Mouse (Mus musculus) embryonic facial prominence, embryonic 12.5 days (tissue): Measurements from ENCODE around the gene Fbxl20. TPM values are rescaled to one million over a fixed set of nuclear protein-coding genes. Genes with fewer than 3 reads are reported as not detected.
"Not testable (repeated sequence)": the region's sequence is repeated elsewhere in the genome, so short reads cannot be mapped to it uniquely, and the experiment has no call there.

Experiments
- ATAC-seq: fragments of 200-750 bp; cut with Nextera tagmentation; 2 replicates; pipeline ENCODE4 v1.8.0; 2017; ENCODE audit not compliant: insufficient number of reproducible peaks, insufficient read depth, low FRiP score, low TSS enrichment
- H3K27ac ChIP-seq: fragments of 300-500 bp; sonication (generic); 2 replicates; pipeline ENCODE4 v1.5.1; 2016; ENCODE audit warnings: mild to moderate bottlenecking
- H3K27me3 ChIP-seq: fragments of 300-500 bp; sonication (generic); 2 replicates; pipeline ENCODE4 v1.6.1; 2016; ENCODE audit warnings: mild to moderate bottlenecking, moderate library complexity
- H3K36me3 ChIP-seq: fragments of 300-500 bp; sonication (generic); 2 replicates; pipeline ENCODE4 v1.6.1; 2016; ENCODE audit warnings: mild to moderate bottlenecking
- H3K4me1 ChIP-seq: fragments of 300-500 bp; sonication (generic); 2 replicates; pipeline ENCODE4 v1.6.1; 2016
- H3K4me2 ChIP-seq: fragments of 300-500 bp; sonication (generic); replicated peaks from 2 replicates; pipeline ENCODE4 v1.6.1; 2016; ENCODE audit warnings: mild to moderate bottlenecking, moderate library complexity
- H3K4me3 ChIP-seq: fragments of 300-500 bp; sonication (generic); 2 replicates; pipeline ENCODE4 v1.5.1; 2016; ENCODE audit warnings: mild to moderate bottlenecking
- H3K9ac ChIP-seq: fragments of 300-500 bp; sonication (generic); 2 replicates; pipeline ENCODE4 v1.6.1; 2016; ENCODE audit warnings: mild to moderate bottlenecking, moderate library complexity
- H3K9me3 ChIP-seq: fragments of 300-500 bp; sonication (generic); 2 replicates; pipeline ENCODE4 v1.6.1; 2016; ENCODE audit warnings: mild to moderate bottlenecking, moderate library complexity
- WGBS: fragments of 180-500 bp; shearing (Covaris S2); methylation state at CpG from one replicate; pipeline ENCODE4 v1.1.7; 2016; 5-methylcytosine and 5-hydroxymethylcytosine counted together
- polyA plus RNA-seq: library from polyadenylated mRNA; unstranded; fragments of >200 nt; fragmentation: Nextera tagmentation; extraction: Ambion mirVana; gene quantifications from 2 replicates; pipeline ENCODE4 v1.2.1, GENCODE M21; 2016

The Fbxl20 gene
- 25.9 and 30.6 TPM in 2 replicates for polyA plus RNA-seq

- Histone ChIP-seq H3K4me1 (peaks cover 13% of the 10 kb centered on the region), H3K9ac (peak within 1 kb of the TSS; percentile 91), H3K4me3 (peak within 1 kb of the TSS; percentile 76), H3K9me3 (no peaks in the 10 kb centered on the region), H3K27ac (peak within 1 kb of the TSS; percentile 88), H3K4me2 (peak within 1 kb of the TSS; percentile 78), H3K36me3 (0 out of 2 replicates have a peak, but pooled peaks cover 5% of the 10 kb centered on the region), H3K27me3 (no peaks in the 10 kb centered on the region)
- ATAC-seq = peak; percentile 83
- under 1% methylated on average over 54 of the region's 65 CpGs for WGBS
Observed at GRCm38 (mm10) chr11:98149786-98150624, at the start of gene Fbxl20. Fbxl20 (minus strand) TSS chr11:98150403.

GRCm38 (mm10) chr11:98192901-98193805 is 43.0 kb upstream of the Fbxl20 start, which contains the start of gene Med1:
Med1 (minus strand) TSS chr11:98193293.
- Histone ChIP-seq H3K27me3 (no peaks in the 10 kb centered on the region), H3K36me3 (peaks cover 21% of the 10 kb centered on the region), H3K4me1 (peaks cover 12% of the 10 kb centered on the region), H3K9me3 (no peaks in the 10 kb centered on the region), H3K9ac (peak within 1 kb of the TSS; percentile 80), H3K27ac (peak within 1 kb of the TSS; percentile 95), H3K4me2 (peak within 1 kb of the TSS; percentile 59), H3K4me3 (peak within 1 kb of the TSS; percentile 82)
- under 1% methylated on average over 53 of the region's 53 CpGs for WGBS
- ATAC-seq = peak; percentile 91

- Histone ChIP-seq H3K27ac (no peak overlapping the region), H3K36me3 (peaks cover 39% of the 10 kb centered on the region), H3K9me3 (no peaks in the 10 kb centered on the region), H3K4me1 (peaks cover 12% of the 10 kb centered on the region), H3K27me3 (no peaks in the 10 kb centered on the region), H3K4me3 (no peak overlapping the region), H3K9ac (no peak overlapping the region), H3K4me2 (no peak overlapping the region)
- ATAC-seq = no peak
- WGBS = 89% methylated on average over 5 of the region's 5 CpGs
Observed at GRCm38 (mm10) chr11:98190820-98191219, 40.6 kb upstream of the Fbxl20 start.

GRCm38 (mm10) chr11:98187640-98188395 is 37.6 kb upstream of the Fbxl20 start:
- Histone ChIP-seq H3K27me3 (no peaks in the 10 kb centered on the region), H3K9ac (no peak overlapping the region), H3K4me3 (no peak overlapping the region), H3K27ac (no peak overlapping the region), H3K9me3 (no peaks in the 10 kb centered on the region), H3K4me2 (no peak overlapping the region), H3K4me1 (peaks cover 8% of the 10 kb centered on the region), H3K36me3 (peaks cover 62% of the 10 kb centered on the region)
- no peak for ATAC-seq
- 96% methylated on average over 9 of the region's 9 CpGs for WGBS

- H3K4me1 ChIP-seq, H3K4me2 ChIP-seq, H3K4me3 ChIP-seq, H3K27me3 ChIP-seq, H3K27ac ChIP-seq, H3K9ac ChIP-seq, ATAC-seq, H3K9me3 ChIP-seq: not testable (repeated sequence)
- WGBS = 94% methylated on average over 3 of the region's 3 CpGs
- H3K36me3 ChIP-seq = peaks cover 74% of the 10 kb centered on the region
Observed at GRCm38 (mm10) chr11:98182149-98182548, 31.9 kb upstream of the Fbxl20 start.

GRCm38 (mm10) chr11:98168400-98168799 is 18.2 kb upstream of the Fbxl20 start:
- Histone ChIP-seq H3K9ac (no peak overlapping the region), H3K4me1 (no peaks in the 10 kb centered on the region), H3K4me3 (no peak overlapping the region), H3K4me2 (no peak overlapping the region), H3K27me3 (no peaks in the 10 kb centered on the region), H3K9me3 (no peaks in the 10 kb centered on the region), H3K36me3 (peaks cover 74% of the 10 kb centered on the region), H3K27ac (no peak overlapping the region)
- WGBS = 91% methylated on average over 1 of the region's 1 CpGs
- no peak for ATAC-seq

GRCm38 (mm10) chr11:98155094-98155493 is 4.9 kb upstream of the Fbxl20 start:
- H3K4me2 ChIP-seq = no peak overlapping the region
- H3K9ac ChIP-seq = no peak overlapping the region
- no peak for ATAC-seq
- no peaks in the 10 kb centered on the region for H3K27me3 ChIP-seq
- no peaks in the 10 kb centered on the region for H3K4me1 ChIP-seq
- no peak overlapping the region for H3K4me3 ChIP-seq
- WGBS = 87% methylated on average over 6 of the region's 6 CpGs
- H3K27ac ChIP-seq = no peak overlapping the region
- no peaks in the 10 kb centered on the region for H3K9me3 ChIP-seq
- H3K36me3 ChIP-seq = peaks cover 44% of the 10 kb centered on the region

- WGBS = 9% methylated on average over 10 of the region's 10 CpGs
- peak overlapping the region; percentile 76 for H3K4me3 ChIP-seq
- no peak overlapping the region for H3K27ac ChIP-seq
- H3K9me3 ChIP-seq = no peaks in the 10 kb centered on the region
- H3K27me3 ChIP-seq = no peaks in the 10 kb centered on the region
- no peak for ATAC-seq
- peak overlapping the region; percentile 78 for H3K4me2 ChIP-seq
- H3K4me1 ChIP-seq = peaks cover 13% of the 10 kb centered on the region
- H3K36me3 ChIP-seq = peaks cover 12% of the 10 kb centered on the region; the same call in 1 of the 2 replicates
- H3K9ac ChIP-seq = no peak overlapping the region
Observed at GRCm38 (mm10) chr11:98150625-98151156, 488 bp upstream of the Fbxl20 start.

- peak overlapping the region; percentile 78 for H3K4me2 ChIP-seq
- no peaks in the 10 kb centered on the region for H3K27me3 ChIP-seq
- H3K4me1 ChIP-seq = peaks cover 13% of the 10 kb centered on the region
- peak; percentile 89 for ATAC-seq
- H3K9ac ChIP-seq = peak overlapping the region; percentile 91
- H3K36me3 ChIP-seq = 0 out of 2 replicates have a peak, but pooled peaks cover 3% of the 10 kb centered on the region
- H3K9me3 ChIP-seq = no peaks in the 10 kb centered on the region
- under 1% methylated on average over 46 of the region's 57 CpGs for WGBS
- peak overlapping the region; percentile 76 for H3K4me3 ChIP-seq
- peak overlapping the region; percentile 88 for H3K27ac ChIP-seq
Observed at GRCm38 (mm10) chr11:98149304-98149750, 876 bp downstream of the Fbxl20 start.

- peak overlapping the region; percentile 91 for H3K9ac ChIP-seq
- H3K27me3 ChIP-seq = no peaks in the 10 kb centered on the region
- peak overlapping the region; percentile 88 for H3K27ac ChIP-seq
- H3K4me2 ChIP-seq = peak overlapping the region; percentile 78
- 3% methylated on average over 41 of the region's 45 CpGs for WGBS
- peak overlapping the region; percentile 76 for H3K4me3 ChIP-seq
- H3K36me3 ChIP-seq = 0 out of 2 replicates have a peak, but pooled peaks cover 3% of the 10 kb centered on the region
- H3K4me1 ChIP-seq = peaks cover 13% of the 10 kb centered on the region
- no peaks in the 10 kb centered on the region for H3K9me3 ChIP-seq
- ATAC-seq = 0 out of 2 replicates have a peak, but pooled peaks have one; percentile 7
Observed at GRCm38 (mm10) chr11:98148551-98149301, 1.5 kb downstream of the Fbxl20 start.
